Mouse (Mus musculus) CH12.LX (cell line): ENCODE measurements around the gene Gm29735. TPM values are rescaled to one million over a fixed set of nuclear protein-coding genes. Genes with fewer than 3 reads are reported as not detected.

Experiments used
- DNase-seq: peaks from one replicate; pipeline ENCODE4 v3.0.0-alpha.2; 2013; ENCODE audit errors: extremely low read depth
- H3K27ac ChIP-seq: 2 replicates; pipeline ENCODE4 v1.5.1; 2012; ENCODE audit warnings: low read depth, mild to moderate bottlenecking, control low read depth, moderate library complexity; ENCODE audit not compliant: insufficient read depth
- H3K27me3 ChIP-seq: replicated peaks from 2 replicates; pipeline ENCODE3; 2012; ENCODE audit warnings: inconsistent platforms
- H3K36me3 ChIP-seq, 2 experiments: replicated peaks in 1 of 2; 2 replicates each; pipeline versions ENCODE3 to v1.6.1; 2012; ENCODE audit warnings: inconsistent platforms in 1 of 2, low read length in 1 of 2, mild to moderate bottlenecking in 1 of 2, mixed read lengths in 1 of 2, moderate library complexity in 1 of 2; ENCODE audit not compliant: control insufficient read depth in 1 of 2, insufficient read depth in 1 of 2
- H3K4me1 ChIP-seq, 2 experiments: 2 replicates each; pipeline ENCODE4 v1.6.1; 2012; ENCODE audit warnings: inconsistent platforms in 1 of 2, moderate library complexity in 1 of 2; ENCODE audit not compliant: insufficient read depth in 2 of 2, control insufficient read depth in 1 of 2
- H3K4me2 ChIP-seq: 2 replicates; pipeline ENCODE4 v1.6.1; 2012; ENCODE audit warnings: low read depth, mild to moderate bottlenecking, control low read depth; ENCODE audit not compliant: poor library complexity, insufficient read depth, severe bottlenecking
- H3K4me3 ChIP-seq, 3 experiments: fragments of 150-350 bp in 1 of 3; sonication (generic) in 1 of 3; replicated peaks in 1 of 3; 2 replicates each; pipeline versions ENCODE3 to v1.5.1; 2011 to 2012; ENCODE audit warnings: low read depth in 2 of 3, low read length in 2 of 3, mild to moderate bottlenecking in 2 of 3, moderate library complexity in 2 of 3, control low read depth in 1 of 3, improper control_type of control experiment in 1 of 3, inconsistent platforms in 1 of 3, mixed read lengths in 1 of 3; ENCODE audit not compliant: poor library complexity in 1 of 3
- H3K79me2 ChIP-seq: replicated peaks from 2 replicates; pipeline ENCODE4 v1.6.1; 2012; ENCODE audit warnings: mild to moderate bottlenecking, moderate library complexity; ENCODE audit not compliant: control insufficient read depth, poor library complexity, insufficient read depth, severe bottlenecking; ENCODE audit errors: extremely low read depth
- H3K9ac ChIP-seq: 2 replicates; pipeline ENCODE4 v1.6.1; 2012; ENCODE audit warnings: low read depth, mild to moderate bottlenecking, control low read depth, moderate library complexity; ENCODE audit not compliant: insufficient read depth
- H3K9me3 ChIP-seq: replicated peaks from 2 replicates; pipeline ENCODE3; 2012; ENCODE audit warnings: low read length, inconsistent platforms, mixed read lengths
- BHLHE40 ChIP-seq: IDR thresholded peaks from 2 replicates; pipeline ENCODE4 v1.6.1; 2011; ENCODE audit warnings: mild to moderate bottlenecking, low read depth, low read length, improper control_type of control experiment
- CHD2 ChIP-seq: IDR thresholded peaks from 2 replicates; pipeline ENCODE4 v1.6.1; 2011; ENCODE audit warnings: low read length, improper control_type of control experiment
- CTCF ChIP-seq, 2 experiments: IDR thresholded peaks in 1 of 2; conservative IDR thresholded peaks in 1 of 2; 2 replicates each; pipeline ENCODE4 v1.5.1; 2011 to 2012; ENCODE audit warnings: low read depth in 2 of 2, low read length in 2 of 2, improper control_type of control experiment in 1 of 2, inconsistent platforms in 1 of 2, mild to moderate bottlenecking in 1 of 2, moderate library complexity in 1 of 2
- ETS1 ChIP-seq: conservative IDR thresholded peaks from 2 replicates; pipeline ENCODE4 v1.6.1; 2012; ENCODE audit warnings: low read depth, mild to moderate bottlenecking, inconsistent platforms, low read length, improper control_type of control experiment, moderate library complexity
- GABPA ChIP-seq: IDR thresholded peaks from 2 replicates; pipeline ENCODE4 v1.6.1; 2012; ENCODE audit warnings: low read depth, low read length, improper control_type of control experiment, inconsistent platforms; ENCODE audit not compliant: insufficient replicate concordance
- HCFC1 ChIP-seq: IDR thresholded peaks from 2 replicates; pipeline ENCODE4 v1.6.1; 2012; ENCODE audit warnings: low read depth, mild to moderate bottlenecking, inconsistent platforms, low read length, improper control_type of control experiment
- MAFK ChIP-seq: IDR thresholded peaks from 2 replicates; pipeline ENCODE4 v1.6.1; 2011; ENCODE audit warnings: low read length, improper control_type of control experiment; ENCODE audit not compliant: insufficient replicate concordance
- MAZ ChIP-seq: IDR thresholded peaks from 2 replicates; pipeline ENCODE4 v1.6.1; 2012; ENCODE audit warnings: low read depth, mild to moderate bottlenecking, inconsistent platforms, low read length, improper control_type of control experiment, moderate library complexity
- MYC ChIP-seq: IDR thresholded peaks from 2 replicates; pipeline ENCODE4 v1.6.1; 2011; ENCODE audit warnings: low read depth, mild to moderate bottlenecking, improper control_type of control experiment, low read length
- POLR2AphosphoS2 ChIP-seq: IDR thresholded peaks from 2 replicates; pipeline ENCODE4 v1.6.1; 2011; ENCODE audit warnings: low read depth, low read length, improper control_type of control experiment
- RAD21 ChIP-seq: IDR thresholded peaks from 2 replicates; pipeline ENCODE4 v1.6.1; 2011; ENCODE audit warnings: low read depth, mild to moderate bottlenecking, low read length, improper control_type of control experiment, moderate library complexity
- SMC3 ChIP-seq: IDR thresholded peaks from 2 replicates; pipeline ENCODE4 v1.6.1; 2011; ENCODE audit warnings: low read depth, low read length, improper control_type of control experiment
- USF2 ChIP-seq: conservative IDR thresholded peaks from 2 replicates; pipeline ENCODE4 v1.6.1; 2011; ENCODE audit warnings: low read depth, low read length, improper control_type of control experiment
- ZKSCAN1 ChIP-seq: IDR thresholded peaks from 2 replicates; pipeline ENCODE4 v1.6.1; 2012; ENCODE audit warnings: low read depth, inconsistent platforms, low read length, improper control_type of control experiment, borderline replicate concordance
- ZMIZ1 ChIP-seq: IDR thresholded peaks from 2 replicates; pipeline ENCODE4 v1.6.1; 2012; ENCODE audit warnings: low read depth, mild to moderate bottlenecking, inconsistent platforms, low read length, improper control_type of control experiment
- ZNF384 ChIP-seq: IDR thresholded peaks from 2 replicates; pipeline ENCODE4 v1.6.1; 2012; ENCODE audit warnings: low read depth, low read length, improper control_type of control experiment, inconsistent platforms
- dilution Hi-C: fragments of 300-500 bp; cut with MboI; formaldehyde crosslinking; loops from 2 replicates; pipeline ENCODE4 v1.14.3; 2020; ENCODE audit warnings: low sequenced_read_pairs; ENCODE audit not compliant: extremely low pct_unique_long_range_greater_than_20kb, extremely low pct_ligation_motif_present
- in situ Hi-C: fragments of 300-500 bp; cut with MboI; formaldehyde crosslinking; loops from 3 replicates; pipeline ENCODE4 v1.14.3; 2019; ENCODE audit warnings: low sequenced_read_pairs, low pct_ligation_motif_present, low pct_unique_long_range_greater_than_20kb, mixed read lengths
- polyA plus RNA-seq: library from polyadenylated mRNA; unstranded; fragments of >175 nt; gene quantifications from 2 replicates; pipeline ENCODE4 v1.2.1, GENCODE M21; 2012; ENCODE audit warnings: low read depth; ENCODE audit not compliant: insufficient read length
- total RNA-seq, 2 experiments: library from RNA; depleted of rRNA; stranded (reverse); fragments of 300-350 nt in 1 of 2; fragments of >200 nt in 1 of 2; gene quantifications; 2 replicates each; pipeline ENCODE4 v1.2.3; 2012 to 2014

Gene Gm29735
- total and polyA plus RNA-seq, 3 experiments = not detected

DNA sequence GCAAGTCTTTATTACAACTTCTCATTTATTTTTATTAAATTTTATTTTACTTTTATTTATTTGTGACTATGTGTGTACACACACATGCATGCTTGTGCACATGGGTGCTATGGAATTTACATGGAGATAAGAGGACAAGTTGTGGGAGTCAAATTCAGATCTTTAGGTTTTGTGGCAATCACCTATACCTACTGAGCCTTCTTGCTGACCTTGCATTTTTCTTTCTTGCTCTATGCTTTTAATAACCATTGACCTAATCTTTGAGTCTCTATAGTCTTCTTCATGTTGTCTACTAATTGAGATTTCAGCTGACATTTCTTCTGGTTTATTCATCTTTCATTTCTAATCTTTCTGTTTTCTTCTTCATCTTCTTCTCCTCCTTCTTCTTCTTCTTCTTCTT, 8.3 kb downstream of the Gm29735 start:
- H3K9ac ChIP-seq = no peak overlapping the region
- H3K27ac ChIP-seq = no peak overlapping the region
- DNase-seq = no peak
- H3K36me3 ChIP-seq = no peaks in the 10 kb centered on the region
- no peak for TF ChIP-seq BHLHE40
- peak; percentile 80 for TF ChIP-seq MAFK
- TF ChIP-seq GABPA = no peak
- H3K4me1 ChIP-seq = no peaks in the 10 kb centered on the region
- H3K4me2 ChIP-seq = no peak overlapping the region
- no peaks in the 10 kb centered on the region for H3K79me2 ChIP-seq
- no peak overlapping the region for H3K4me3 ChIP-seq
- in situ Hi-C loops (no loop called here), dilution Hi-C loops (no loop called here)
- H3K9me3 ChIP-seq = peaks cover 7% of the 10 kb centered on the region
- H3K27me3 ChIP-seq = peaks cover 46% of the 10 kb centered on the region

- Histone ChIP-seq H3K4me2 (no peak overlapping the region), H3K79me2 (no peaks in the 10 kb centered on the region), H3K27me3 (peaks cover 51% of the 10 kb centered on the region), H3K9me3 (peaks cover 10% of the 10 kb centered on the region), H3K4me3 (no peak overlapping the region), H3K4me1 (no peaks in the 10 kb centered on the region), H3K9ac (no peak overlapping the region), H3K27ac (no peak overlapping the region)
- in situ Hi-C loops = no loop called here
- TF ChIP-seq MAZ (no peak), MYC (peak; percentile 40; the same call in 1 of the 2 replicates), GABPA (no peak), ZKSCAN1 (no peak), ZNF384 (peak; percentile 80), RAD21 (peak; percentile 41), SMC3 (peak; percentile 70), POLR2AphosphoS2 (no peak), CTCF (conservative IDR thresholded peaks at IDR 0.05 in 1 of 2, IDR thresholded peaks at IDR 0.05 in 1 of 2; ENCODE audit: low read depth in 2 of 2, low read length in 2 of 2) (peak; percentile 54 to 78), USF2 (no peak), HCFC1 (no peak)
- TF ChIP-seq, all 38 proteins: peak for 5
- no peaks in the 10 kb centered on the region for H3K36me3 ChIP-seq
- DNase-seq = peak; percentile 56
- dilution Hi-C loops = no loop called here
These were observed 10.9 kb downstream of the Gm29735 start for GRCm38 (mm10) chr7:142146033-142146432.

DNA sequence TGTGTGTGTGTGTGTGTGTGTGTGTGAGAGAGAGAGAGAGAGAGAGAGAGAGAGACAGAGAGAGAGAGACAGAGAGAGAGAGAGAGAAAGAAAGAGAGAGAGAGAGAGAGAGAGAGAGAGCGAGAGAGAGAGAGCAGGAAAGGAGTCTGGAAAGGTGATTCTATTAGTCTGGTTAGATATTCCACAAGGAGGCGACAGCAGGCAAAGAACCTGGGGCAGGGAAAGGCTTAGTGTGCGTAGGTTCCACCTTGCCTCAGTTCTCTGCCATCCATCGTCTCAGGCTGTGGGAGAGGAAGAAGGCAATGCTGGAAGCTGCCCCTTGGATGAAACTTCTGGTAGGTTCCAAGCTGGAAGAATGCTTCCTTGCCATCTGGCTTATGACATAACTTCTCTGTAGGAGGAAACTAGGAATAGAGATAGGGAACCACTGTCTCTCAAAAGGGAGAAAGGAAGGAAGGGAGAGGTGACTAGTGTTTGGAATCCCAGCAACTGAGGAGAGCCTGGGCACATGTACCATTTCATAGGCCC, 11.4 kb downstream of the Gm29735 start:
- no peak overlapping the region for H3K4me2 ChIP-seq
- no peak overlapping the region for H3K4me3 ChIP-seq
- peaks cover 7% of the 10 kb centered on the region for H3K9me3 ChIP-seq
- no peak for DNase-seq
- in situ Hi-C loops (no loop called here), dilution Hi-C loops (no loop called here)
- no peaks in the 10 kb centered on the region for H3K4me1 ChIP-seq
- H3K27ac ChIP-seq = no peak overlapping the region
- H3K79me2 ChIP-seq = no peaks in the 10 kb centered on the region
- no peak for TF ChIP-seq CHD2
- TF ChIP-seq CTCF (conservative IDR thresholded peaks at IDR 0.05 in 1 of 2, IDR thresholded peaks at IDR 0.05 in 1 of 2; ENCODE audit: low read depth in 2 of 2, low read length in 2 of 2) = peak in 1 of 2 experiments; percentile 13; a peak in 1 of 4 replicates
- TF ChIP-seq ZMIZ1 = no peak
- TF ChIP-seq ETS1 = no peak
- TF ChIP-seq MAFK = no peak
- H3K9ac ChIP-seq = no peak overlapping the region
- H3K27me3 ChIP-seq = peaks cover 53% of the 10 kb centered on the region
- H3K36me3 ChIP-seq = no peaks in the 10 kb centered on the region
